Mouse (Mus musculus) limb, embryonic 14.5 days (tissue): Measurements from ENCODE around the gene Cfd. TPM values are rescaled to one million over a fixed set of nuclear protein-coding genes. Genes with fewer than 3 reads are reported as not detected.

ENCODE experiments used
- ATAC-seq: fragments of 200-750 bp; cut with Nextera tagmentation; 2 replicates; pipeline ENCODE4 v1.8.0; 2017; ENCODE audit warnings: low read depth, moderate number of reproducible peaks, moderate TSS enrichment; ENCODE audit not compliant: low FRiP score
- DNase-seq: peaks from one replicate; pipeline ENCODE4 v3.0.0-alpha.2; 2015; ENCODE audit warnings: low spot score
- H3K27ac ChIP-seq: fragments of 300-500 bp; sonication (generic); replicated peaks from 2 replicates; pipeline ENCODE4 v1.5.1; 2014; ENCODE audit warnings: low read depth, mild to moderate bottlenecking, low read length, moderate library complexity, mixed read lengths
- H3K27me3 ChIP-seq: fragments of 300-500 bp; sonication (generic); 2 replicates; pipeline ENCODE4 v1.6.1; 2014; ENCODE audit warnings: low read length, mixed read lengths; ENCODE audit not compliant: control insufficient read depth, insufficient read depth
- H3K36me3 ChIP-seq: fragments of 300-500 bp; sonication (generic); 2 replicates; pipeline ENCODE4 v1.6.1; 2014; ENCODE audit warnings: mild to moderate bottlenecking, low read length, moderate library complexity, mixed read lengths; ENCODE audit not compliant: control insufficient read depth, insufficient read depth
- H3K4me1 ChIP-seq: fragments of 300-500 bp; sonication (generic); 2 replicates; pipeline ENCODE4 v1.6.1; 2014; ENCODE audit warnings: antibody characterized with exemption, low read length, mixed read lengths; ENCODE audit not compliant: control insufficient read depth, insufficient read depth
- H3K4me2 ChIP-seq: fragments of 300-500 bp; sonication (generic); replicated peaks from 2 replicates; pipeline ENCODE4 v1.6.1; 2014; ENCODE audit warnings: low read depth, mild to moderate bottlenecking, low read length, moderate library complexity; ENCODE audit not compliant: severe bottlenecking
- H3K4me3 ChIP-seq: fragments of 300-500 bp; sonication (generic); replicated peaks from 2 replicates; pipeline ENCODE4 v1.5.1; 2014; ENCODE audit warnings: low read length
- H3K9ac ChIP-seq: fragments of 300-500 bp; sonication (generic); 2 replicates; pipeline ENCODE4 v1.6.1; 2014; ENCODE audit warnings: mild to moderate bottlenecking, low read depth, low read length, moderate library complexity; ENCODE audit not compliant: severe bottlenecking
- H3K9me3 ChIP-seq: fragments of 300-500 bp; sonication (generic); 2 replicates; pipeline ENCODE4 v1.6.1; 2016; ENCODE audit warnings: low read length; ENCODE audit not compliant: control insufficient read depth
- POLR2A ChIP-seq: fragments of 200-500 bp; IDR thresholded peaks from 2 replicates; pipeline ENCODE4 v1.8.0; 2012; ENCODE audit warnings: inconsistent platforms, mild to moderate bottlenecking, moderate library complexity, borderline replicate concordance; ENCODE audit not compliant: insufficient read depth, insufficient read length; ENCODE audit errors: extremely low read depth
- WGBS: fragments of 180-500 bp; shearing (Covaris S2); extraction: QIAGEN DNeasy Blood & Tissue Kit; methylation state at CpG from one replicate; pipeline ENCODE4 v1.1.7; 2014; 5-methylcytosine and 5-hydroxymethylcytosine counted together
- polyA plus RNA-seq, 2 experiments: library from polyadenylated mRNA; depleted of rRNA in 1 of 2; stranded (reverse) in 1 of 2; unstranded in 1 of 2; fragments of >200 nt; fragmentation: Nextera tagmentation in 1 of 2; extraction: Ambion mirVana in 1 of 2; gene quantifications; 2 replicates each; pipeline versions ENCODE4 v1.2.1 to v1.2.3; 2012 to 2014

Gene Cfd
- polyA plus RNA-seq, 2 experiments = 1.1 TPM; not detected in 1

DNA sequence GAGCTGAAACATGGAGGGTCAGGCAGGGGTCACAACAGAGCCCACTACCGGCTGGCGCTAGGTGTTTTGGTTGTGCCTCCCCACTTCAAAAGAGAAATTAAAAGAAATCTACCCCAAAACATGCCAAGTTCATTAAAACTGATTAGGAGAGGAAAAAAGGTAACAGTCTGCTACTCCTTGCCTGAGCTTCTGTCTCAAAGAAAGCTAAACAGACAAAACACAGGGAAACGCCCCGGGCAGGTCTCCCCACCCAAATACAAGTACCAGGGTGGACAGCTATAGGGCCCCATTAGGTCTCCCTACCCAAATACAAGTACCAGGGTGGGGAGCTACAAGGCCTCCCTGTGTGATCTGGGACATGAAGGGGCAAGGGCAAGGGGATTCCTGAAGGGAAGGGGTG lies 19.9 kb downstream of the Cfd start, which contains the start of gene Gm26602:
TSS of gene Gm26602 (plus strand) at position 301 of the 400 bp plus-strand sequence.
- DNase-seq = no peak
- Histone ChIP-seq H3K27ac (peak within 1 kb of the TSS; percentile 98; the same call in 1 of the 2 replicates), H3K36me3 (peaks cover 47% of the 10 kb centered on the region), H3K9me3 (no peaks in the 10 kb centered on the region), H3K9ac (0 out of 2 replicates have a peak within 1 kb of the TSS, but pooled peaks have one; percentile 4), H3K4me1 (no peaks in the 10 kb centered on the region; the same call in 1 of the 2 replicates), H3K27me3 (no peaks in the 10 kb centered on the region), H3K4me3 (no peak within 1 kb of the TSS), H3K4me2 (no peak within 1 kb of the TSS)
- no peak for TF ChIP-seq POLR2A
- ATAC-seq = no peak
- 86% methylated on average over 4 of the region's 4 CpGs for WGBS

- DNase-seq (no peak), ATAC-seq (no peak)
- TF ChIP-seq POLR2A = no peak
- H3K27me3 ChIP-seq = peaks cover under 1% of the 10 kb centered on the region
- no peak overlapping the region for H3K4me2 ChIP-seq
- no peaks in the 10 kb centered on the region for H3K9me3 ChIP-seq
- no peak overlapping the region for H3K9ac ChIP-seq
- H3K27ac ChIP-seq = no peak overlapping the region
- H3K4me3 ChIP-seq = no peak overlapping the region
- peaks cover 8% of the 10 kb centered on the region for H3K4me1 ChIP-seq
- peaks cover 32% of the 10 kb centered on the region for H3K36me3 ChIP-seq
- 61% methylated on average over 20 of the region's 20 CpGs for WGBS
Measured at GRCm38 (mm10) chr10:79912412-79912811, 21.8 kb downstream of the Cfd start.

GRCm38 (mm10) chr10:79914131-79914947 lies 23.7 kb downstream of the Cfd start:
- no peak overlapping the region for H3K4me3 ChIP-seq
- H3K36me3 ChIP-seq = peaks cover 32% of the 10 kb centered on the region
- peak overlapping the region; percentile 28; the same call in 1 of the 2 replicates for H3K9ac ChIP-seq
- WGBS = 80% methylated on average over 9 of the region's 11 CpGs
- H3K9me3 ChIP-seq = no peaks in the 10 kb centered on the region
- H3K27ac ChIP-seq = no peak overlapping the region
- H3K27me3 ChIP-seq = peaks cover 20% of the 10 kb centered on the region
- peaks cover 8% of the 10 kb centered on the region for H3K4me1 ChIP-seq
- no peak for ATAC-seq
- no peak for TF ChIP-seq POLR2A
- DNase-seq = no peak
- H3K4me2 ChIP-seq = no peak overlapping the region

GRCm38 (mm10) chr10:79914948-79915596 lies 24.4 kb downstream of the Cfd start:
- peak overlapping the region; percentile 71; the same call in 1 of the 2 replicates for H3K4me3 ChIP-seq

DNA sequence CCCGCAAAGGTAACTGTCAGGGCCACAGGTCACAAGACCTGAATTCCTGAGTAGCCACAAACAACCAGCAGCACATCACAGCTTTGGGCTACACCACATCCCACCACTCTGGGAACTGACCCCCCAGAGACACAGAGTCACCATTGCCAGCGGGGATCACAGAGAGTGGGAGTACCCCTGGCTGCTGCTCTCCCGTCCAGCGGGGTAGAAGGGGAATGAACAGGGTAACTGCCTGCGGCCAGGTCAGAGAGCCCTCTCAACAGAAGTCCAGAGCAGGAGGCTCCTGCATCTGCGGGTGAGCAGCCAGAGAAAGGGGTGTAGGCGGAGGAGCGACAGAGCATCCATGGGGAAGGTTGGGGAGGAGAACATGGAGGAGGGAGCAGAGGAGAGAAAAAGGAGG lies 25.4 kb downstream of the Cfd start:
- Histone ChIP-seq H3K27ac (no peak overlapping the region), H3K27me3 (peaks cover 37% of the 10 kb centered on the region), H3K4me3 (peak overlapping the region; percentile 71), H3K9me3 (no peaks in the 10 kb centered on the region), H3K9ac (peak overlapping the region; percentile 90), H3K4me1 (peaks cover 13% of the 10 kb centered on the region), H3K4me2 (peak overlapping the region; percentile 90), H3K36me3 (peaks cover 24% of the 10 kb centered on the region)
- 5% methylated on average over 8 of the region's 8 CpGs for WGBS
- DNase-seq (no peak), ATAC-seq (no peak)
- no peak for TF ChIP-seq POLR2A

More at GRCm38 (mm10) chr10:79914948-79915596, 24.4 kb downstream of the Cfd start:
- DNase-seq (no peak), ATAC-seq (no peak)
- Histone ChIP-seq H3K27me3 (peaks cover 27% of the 10 kb centered on the region), H3K27ac (no peak overlapping the region), H3K9me3 (no peaks in the 10 kb centered on the region), H3K36me3 (peaks cover 32% of the 10 kb centered on the region), H3K9ac (peak overlapping the region; percentile 28; the same call in 1 of the 2 replicates), H3K4me2 (peak overlapping the region; percentile 90; the same call in 1 of the 2 replicates), H3K4me1 (peaks cover 8% of the 10 kb centered on the region)
- no peak for TF ChIP-seq POLR2A
- 71% methylated on average over 7 of the region's 7 CpGs for WGBS
